Mouse (Mus musculus): ENCODE results near the gene Pcbp3.

Pcbp3 gene

GRCm38 (mm10) chr10:76801841-76802499 is 159.7 kb downstream of the Pcbp3 start:
- no peak for DNase-seq (ENCODE audit: low spot score)

- no peak for DNase-seq (ENCODE audit: low spot score)
Observed at GRCm38 (mm10) chr10:76801237-76801641, 160.4 kb downstream of the Pcbp3 start.

- DNase-seq (ENCODE audit: low spot score): peak; percentile 69
Observed at GRCm38 (mm10) chr10:76798751-76799585, 162.7 kb downstream of the Pcbp3 start.

GRCm38 (mm10) chr10:76794102-76794501 is 167.6 kb downstream of the Pcbp3 start:
- DNase-seq (ENCODE audit: low spot score): no peak

- peak; percentile 30 for DNase-seq (ENCODE audit: low spot score)
Observed at GRCm38 (mm10) chr10:76791475-76791874, 170.2 kb downstream of the Pcbp3 start.

- DNase-seq (ENCODE audit: low spot score): no peak
Observed at GRCm38 (mm10) chr10:76789885-76790284, 171.8 kb downstream of the Pcbp3 start.

DNA sequence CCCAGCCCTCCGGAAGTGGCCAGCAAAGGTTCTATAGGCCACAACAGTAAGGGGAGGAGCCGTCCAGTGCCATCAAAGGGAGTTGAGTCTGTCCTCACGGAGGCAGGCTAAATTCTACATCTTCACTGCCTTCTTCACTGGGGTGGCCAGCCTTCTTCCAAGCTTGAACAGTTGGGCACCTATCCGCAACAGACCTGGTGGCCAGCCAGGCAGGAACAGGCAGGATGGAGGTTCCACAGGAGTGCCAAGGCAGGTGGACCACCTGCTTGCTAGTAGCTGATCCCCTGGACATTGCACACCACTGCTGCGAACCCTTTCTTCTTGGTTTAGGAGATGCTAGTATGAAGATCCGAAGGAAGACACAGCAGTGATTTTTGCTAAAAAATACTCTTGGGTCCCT is 176.4 kb downstream of the Pcbp3 start:
- no peak for DNase-seq (ENCODE audit: low spot score)

- DNase-seq (ENCODE audit: low spot score): no peak
Observed at GRCm38 (mm10) chr10:76779225-76779624, 182.5 kb downstream of the Pcbp3 start.

DNA sequence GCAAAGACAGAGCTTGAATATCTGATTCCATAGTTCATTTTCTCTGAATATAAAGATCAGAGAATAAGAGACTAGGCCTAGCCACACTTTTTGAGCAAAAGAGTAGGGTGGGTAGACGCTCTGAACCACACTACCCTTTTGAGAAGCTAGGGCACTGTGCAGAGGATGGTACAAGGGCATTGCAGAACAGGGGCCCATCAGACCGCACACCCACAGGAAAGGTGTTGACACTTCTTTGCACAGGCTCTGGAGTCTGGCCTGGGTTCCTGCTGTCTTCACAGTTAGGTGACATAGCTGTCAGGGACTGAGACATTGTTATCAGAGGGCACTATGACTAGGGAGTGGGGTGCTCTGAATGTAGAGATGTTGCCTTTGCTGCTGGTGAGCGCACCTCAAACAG is 190.1 kb downstream of the Pcbp3 start:
- DNase-seq (ENCODE audit: low spot score): no peak

DNA sequence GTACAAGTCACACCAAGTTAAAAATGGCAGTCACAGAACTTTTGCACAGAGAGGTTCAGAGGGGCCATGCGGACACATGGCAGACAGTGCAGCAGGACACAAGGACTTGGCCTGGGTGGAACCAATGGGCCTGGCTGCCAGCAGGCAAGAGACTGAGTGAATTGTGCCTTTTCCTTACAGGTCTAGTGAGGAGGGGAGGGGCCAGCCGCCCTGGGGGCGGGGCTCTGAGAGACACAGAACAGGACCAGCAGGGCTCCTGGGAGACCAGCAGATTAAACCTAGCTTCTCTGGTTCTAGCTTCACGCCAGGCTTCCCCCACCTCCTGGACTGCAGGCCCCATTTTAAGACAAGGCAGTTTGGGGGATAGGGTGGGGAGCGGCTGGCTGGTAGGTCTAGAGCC is 190.6 kb downstream of the Pcbp3 start:
- DNase-seq (ENCODE audit: low spot score): no peak

DNA sequence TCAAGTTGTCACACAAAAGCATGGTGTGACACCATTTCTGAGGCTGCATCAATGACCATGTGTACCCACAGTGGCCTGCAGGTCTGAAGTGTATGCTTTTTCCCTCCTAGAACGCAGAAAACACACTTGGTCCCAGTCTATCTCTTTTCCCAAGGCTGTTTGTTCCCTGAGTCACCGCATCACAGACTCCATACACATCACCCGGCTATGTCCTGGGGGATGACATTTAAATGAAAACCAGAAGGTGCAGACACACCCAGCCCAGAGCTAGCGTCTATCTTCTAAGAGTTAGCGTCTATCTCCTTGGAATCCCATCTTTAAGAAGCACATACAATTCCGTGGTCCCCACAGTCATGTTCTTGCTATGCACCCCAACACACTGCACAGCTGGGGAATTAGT is 192.1 kb downstream of the Pcbp3 start:
- no peak for DNase-seq (ENCODE audit: low spot score)

DNA sequence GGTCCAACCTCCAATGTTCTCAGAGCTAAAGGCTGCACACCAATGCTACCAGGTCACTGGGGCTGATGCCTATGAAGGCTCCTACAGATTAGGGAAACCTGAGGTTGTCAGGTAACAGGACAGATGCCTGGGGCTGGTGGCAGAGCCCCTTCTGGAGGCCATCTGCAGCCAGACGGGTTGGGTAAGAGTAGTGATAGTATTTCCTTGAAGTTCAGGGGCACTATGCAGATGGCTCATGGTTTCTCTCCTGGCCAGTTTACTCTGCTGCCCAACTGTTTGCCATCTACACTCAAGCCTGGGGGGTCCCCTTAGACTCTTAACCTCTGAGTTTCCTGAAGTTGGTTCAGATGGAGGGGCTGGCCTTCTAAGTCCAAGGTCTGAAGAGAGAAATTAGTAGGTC is 195.5 kb downstream of the Pcbp3 start:
- no peak for DNase-seq (ENCODE audit: low spot score)

DNA sequence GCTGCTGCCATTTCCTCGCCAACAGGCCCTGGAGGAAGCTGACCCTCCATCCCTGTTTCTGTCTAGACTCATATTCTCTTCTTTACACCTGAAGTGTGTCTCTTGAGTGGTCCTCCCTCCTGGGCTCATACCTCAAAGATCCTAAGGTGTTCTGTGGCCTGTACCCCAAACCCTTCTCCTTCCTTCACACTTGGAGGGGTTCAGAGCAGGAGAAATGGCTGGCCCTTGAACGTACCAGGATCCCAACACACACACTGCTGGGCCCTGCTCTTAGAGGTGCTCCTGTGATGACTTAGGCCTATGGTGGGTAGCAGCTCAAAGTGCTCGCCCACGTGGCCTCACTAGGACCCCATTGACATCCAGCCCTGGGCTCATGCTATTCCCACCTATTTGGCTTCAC is 196.8 kb downstream of the Pcbp3 start:
- no peak for DNase-seq (ENCODE audit: low spot score)

- no peak for DNase-seq (ENCODE audit: low spot score)
Observed at GRCm38 (mm10) chr10:76763016-76763415, 198.7 kb downstream of the Pcbp3 start.

DNA sequence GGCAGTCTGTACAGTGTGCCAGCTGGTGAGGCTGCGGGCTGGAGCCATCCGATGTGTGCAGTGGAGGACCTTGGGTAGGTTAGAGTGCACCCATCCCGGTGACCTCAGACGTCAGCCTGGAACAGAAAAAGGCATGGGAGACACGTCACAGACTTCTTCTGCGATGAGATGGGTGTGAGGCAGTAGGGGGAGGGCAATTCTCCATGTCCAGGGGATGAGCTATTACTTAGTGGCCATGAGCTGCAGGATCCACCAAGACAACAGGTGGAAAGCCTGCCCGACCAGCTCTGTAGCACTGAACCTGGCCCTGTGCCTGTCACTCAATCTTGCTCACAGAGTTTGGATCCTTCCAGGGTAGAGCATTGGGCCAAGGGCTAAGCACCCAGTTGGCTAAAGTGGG is 199.3 kb downstream of the Pcbp3 start:
- DNase-seq (ENCODE audit: low spot score): no peak

DNA sequence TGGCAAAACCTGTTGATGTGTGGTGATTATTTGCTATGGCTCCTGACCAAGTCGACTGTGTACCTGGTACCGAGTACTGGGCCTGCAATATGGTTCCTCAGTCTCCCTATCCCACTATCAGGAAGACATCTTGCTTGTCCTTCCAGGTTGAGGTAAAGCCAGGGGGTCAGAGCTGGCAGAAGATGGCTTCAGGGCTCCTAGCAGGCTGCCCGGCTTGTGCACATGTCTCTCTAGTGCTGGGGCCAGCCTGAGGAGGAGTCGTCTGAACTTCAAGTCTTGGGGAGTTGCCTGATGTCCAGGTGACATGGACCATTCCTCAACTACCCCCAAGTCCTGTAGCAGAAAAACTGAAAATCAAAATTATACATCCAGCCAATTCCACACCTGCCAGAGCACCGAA is 201.8 kb downstream of the Pcbp3 start:
- DNase-seq (ENCODE audit: low spot score): no peak

GRCm38 (mm10) chr10:76753640-76754039 is 208.0 kb downstream of the Pcbp3 start:
- no peak for DNase-seq (ENCODE audit: low spot score)

DNA sequence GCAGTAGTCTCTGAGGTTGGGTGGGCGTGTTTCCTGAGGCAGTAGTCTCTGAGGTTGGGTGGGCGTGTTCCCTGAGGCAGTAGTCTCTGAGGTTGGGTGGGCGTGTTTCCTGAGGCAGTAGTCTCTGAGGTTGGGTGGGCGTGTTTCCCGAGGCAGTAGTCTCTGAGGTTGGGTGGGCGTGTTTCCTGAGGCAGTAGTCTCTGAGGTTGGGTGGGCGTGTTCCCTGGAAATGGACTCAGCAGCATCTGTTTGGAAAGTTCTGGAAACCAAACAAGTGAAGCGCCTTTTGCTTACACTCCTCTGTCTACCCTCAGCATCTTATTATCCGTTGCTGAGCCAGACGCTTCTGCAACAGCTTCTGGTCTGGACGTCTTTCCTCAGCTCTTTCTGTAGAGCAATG is 217.4 kb downstream of the Pcbp3 start:
- DNase-seq (ENCODE audit: low spot score): peak; percentile 53

DNA sequence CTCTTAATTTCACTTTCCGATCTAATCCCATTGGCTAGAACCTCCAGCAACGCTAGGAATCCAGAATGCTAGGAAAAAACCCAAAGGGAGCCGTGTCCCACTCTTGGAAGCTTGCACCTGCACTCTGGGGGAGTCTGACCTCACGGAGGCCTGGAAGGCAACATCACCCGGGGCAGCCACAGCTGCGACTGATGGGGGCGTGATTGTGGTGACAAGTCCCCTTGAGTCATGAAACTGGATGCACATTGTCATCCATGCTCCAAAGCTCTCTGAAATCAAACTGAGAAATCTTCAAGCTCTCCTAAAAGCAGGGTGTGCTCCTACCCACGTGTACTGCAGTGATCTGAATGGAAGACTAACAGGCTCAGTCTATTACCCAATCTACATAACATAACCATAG is 224.9 kb downstream of the Pcbp3 start:
- no peak for DNase-seq (ENCODE audit: low spot score)

- DNase-seq (ENCODE audit: low spot score): peak; percentile 64
Observed at GRCm38 (mm10) chr10:76734979-76735378, 226.7 kb downstream of the Pcbp3 start.

DNA sequence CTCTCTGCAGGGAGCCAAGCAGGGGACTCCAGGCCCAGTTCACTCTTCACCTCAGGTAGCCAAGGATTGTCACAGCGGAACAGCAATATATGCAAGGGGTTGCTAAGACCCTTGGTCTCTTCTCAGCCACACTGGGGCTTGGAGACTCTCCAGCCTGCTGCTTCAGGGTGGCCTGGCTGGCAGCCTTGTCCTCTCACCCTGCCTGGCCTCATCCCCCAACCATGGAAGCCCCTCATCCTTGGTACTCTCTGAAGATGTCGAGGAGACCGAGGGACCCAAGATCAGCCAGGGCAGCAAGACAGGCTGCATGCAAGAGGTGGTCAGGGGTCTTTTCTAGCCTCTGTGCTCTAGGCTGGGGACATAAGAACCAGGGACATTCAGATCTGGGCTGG is 228.0 kb downstream of the Pcbp3 start:
- DNase-seq (ENCODE audit: low spot score): no peak

- DNase-seq (ENCODE audit: low spot score): no peak
Observed at GRCm38 (mm10) chr10:76732881-76733676, 228.6 kb downstream of the Pcbp3 start.

DNA sequence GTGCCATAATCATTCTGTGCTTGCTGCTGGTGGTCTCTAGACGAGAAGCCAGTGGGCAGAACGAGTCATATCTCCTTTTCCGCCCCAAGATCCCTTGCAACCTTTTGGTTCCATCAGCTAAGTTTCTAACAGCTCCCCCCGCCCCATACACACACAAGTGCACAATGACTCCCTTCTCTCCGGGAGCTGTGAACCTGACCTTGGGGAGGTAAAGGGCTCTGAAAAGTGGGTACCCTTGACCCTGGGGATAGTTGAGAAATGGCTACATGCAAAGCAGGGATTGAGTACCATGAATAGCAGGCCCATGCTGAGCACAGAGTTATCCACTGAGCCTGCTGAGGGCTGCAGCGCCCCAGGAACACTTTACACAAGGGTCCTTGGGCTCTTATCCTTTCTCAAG is 229.3 kb downstream of the Pcbp3 start:
- no peak for DNase-seq (ENCODE audit: low spot score)
